8 mouse cellular contexts compared by ENCODE assay signal in genomic region chr5:23413575-23414470, GRCm38 (mm10). TPM values are rescaled to one million over a fixed set of nuclear protein-coding genes. Genes with fewer than 3 reads are reported as not detected.
DNase-seq lines count a peak whose midpoint lies in the region; ATAC-seq and TF ChIP-seq lines count a peak whose summit lies in the region.

No protein-coding gene starts in this region.

- ATAC-seq in forebrain, embryonic 11.5 days (replicated peaks; ENCODE audit: low FRiP score): peak; percentile 48

- H3K36me3 ChIP-seq in forebrain, embryonic 11.5 days (ENCODE audit: control insufficient read depth, insufficient read depth, low read length): peaks cover 7% of the 10 kb centered on the region; the same call in 1 of the 2 replicates
- H3K36me3 ChIP-seq in thymus, adult 2 months (ENCODE audit: control insufficient read depth, insufficient read depth, low read length): peaks cover 8% of the 10 kb centered on the region; the same call in 1 of the 2 replicates

- no peaks in the 10 kb centered on the region for H3K9me3 ChIP-seq in forebrain, embryonic 11.5 days (ENCODE audit: control insufficient read depth, low read length)

- H3K9ac ChIP-seq in forebrain, embryonic 11.5 days (ENCODE audit: low read length): peak overlapping the region; percentile 24; the same call in 1 of the 2 replicates

- peak overlapping the region; percentile 48 for H3K27ac ChIP-seq in left cerebral cortex, adult 2 months
- H3K27ac ChIP-seq in forebrain, embryonic 11.5 days (ENCODE audit: low read depth, low read length): peak overlapping the region; percentile 84
- no peak overlapping the region for H3K27ac ChIP-seq in thymus, adult 2 months (ENCODE audit: control insufficient read depth, insufficient read depth, low read length)

- DNase-seq in left cerebral cortex, adult 2 months (ENCODE audit: extremely low spot score in 1 of 2, low spot score in 2 of 2): no peak
- DNase-seq in left cerebral cortex, adult 8-10 months (ENCODE audit: low spot score in 2 of 2): no peak
- DNase-seq in forebrain, embryonic 11.5 days (ENCODE audit: low spot score): peak; percentile 77
- DNase-seq in heart, postnatal 25 days (ENCODE audit: low spot score): peak; percentile 70
- DNase-seq in lung, adult 18-20 months: peak; percentile 44 to 46
- peak; percentile 74 for DNase-seq in retina, postnatal 1 day
- DNase-seq in frontal cortex, adult 2 months (ENCODE audit: extremely low spot score in 1 of 2, low spot score in 1 of 2): no peak
- no peak for DNase-seq in thymus, adult 2 months

- no peak for TF ChIP-seq CTCF in left cerebral cortex, adult 2 months (IDR thresholded peaks at IDR 0.05)
- no peak for TF ChIP-seq CTCF in thymus, adult 2 months (IDR thresholded peaks at IDR 0.05; ENCODE audit: borderline replicate concordance, control insufficient read depth, extremely low read depth, insufficient read depth, low read length, poor library complexity)

- WGBS in forebrain, embryonic 11.5 days: 18% methylated on average over 12 of the region's 12 CpGs
- 94% methylated on average over 12 of the region's 12 CpGs for WGBS in thymus, adult 2 months

- no peak overlapping the region for H3K4me3 ChIP-seq in left cerebral cortex, adult 2 months
- H3K4me3 ChIP-seq in forebrain, embryonic 11.5 days (ENCODE audit: low read depth, low read length): no peak overlapping the region
- H3K4me3 ChIP-seq in thymus, adult 2 months (ENCODE audit: control insufficient read depth, insufficient read depth, low read length): no peak overlapping the region

- peaks cover 18% of the 10 kb centered on the region for H3K4me1 ChIP-seq in forebrain, embryonic 11.5 days (replicated peaks; ENCODE audit: control insufficient read depth, insufficient read depth, low read length)
- H3K4me1 ChIP-seq in thymus, adult 2 months (replicated peaks; ENCODE audit: control insufficient read depth, insufficient read depth, low read length): 0 out of 2 replicates have a peak, but pooled peaks cover 2% of the 10 kb centered on the region

- TF ChIP-seq POLR2A in thymus, adult 2 months (IDR thresholded peaks at IDR 0.05; ENCODE audit: control insufficient read depth, extremely low read depth, insufficient read depth, low read length, poor library complexity): no peak

- no peaks in the 10 kb centered on the region for H3K27me3 ChIP-seq in forebrain, embryonic 11.5 days (ENCODE audit: control insufficient read depth, insufficient read depth, low read length)
- no peaks in the 10 kb centered on the region for H3K27me3 ChIP-seq in thymus, adult 2 months (ENCODE audit: control insufficient read depth, insufficient read depth, low read length)

- intact Hi-C loops in left cerebral cortex, adult 2 months (cut with DNase I): no loop called here
- intact Hi-C loops in heart, postnatal 25 days (cut with DNase I): loop anchor here (10.0 kb wide), 1 partner anchor 241 kb away; no protein-coding TSS in a partner anchor

- H3K4me2 ChIP-seq in forebrain, embryonic 11.5 days (ENCODE audit: low read depth, low read length, severe bottlenecking): peak overlapping the region; percentile 9; the same call in 1 of the 2 replicates

RNA-seq across cellular contexts. Expression of gene Kmt2e, which starts 20.4 kb away (rescaled TPM):
- total RNA-seq in left cerebral cortex, adult 2 months (2021): 100 to 1,000 TPM; 101 to 102 TPM
- 100 to 1,000 TPM in 3 of 4 experiments, 10 to 100 TPM in 1; 95.8 to 105 (median 101) TPM for total RNA-seq in left cerebral cortex, adult 8-10 months (2022)
- polyA plus RNA-seq in forebrain, embryonic 11.5 days (2014; fragmentation: Nextera tagmentation; extraction: Ambion mirVana): 104 TPM in 2 replicates
- 10 to 100 TPM; 40.0 to 52.3 TPM for total RNA-seq in heart, postnatal 25 days (2021)
- polyA plus RNA-seq in frontal cortex, adult 2 months (2012; rRNA removed): 49.7 and 51.7 TPM in 2 replicates
- 37.0 and 40.7 TPM in 2 replicates for polyA plus RNA-seq in thymus, adult 2 months (2012; rRNA removed)

Comparison
In these comparisons a context has a peak if more than half of its experiments do, and no peak if none do; other contexts are left out.
1. DNase-seq: peak in forebrain, embryonic 11.5 days (single experiment), heart, postnatal 25 days (single experiment), lung, adult 18-20 months (2 of 2) and retina, postnatal 1 day (single experiment); none in left cerebral cortex, adult 2 months (0 of 2), left cerebral cortex, adult 8-10 months (0 of 2), frontal cortex, adult 2 months (0 of 2) and thymus, adult 2 months (single experiment).